Mouse (Mus musculus) forebrain, embryonic 11.5 days (tissue): ENCODE results near the gene Lypla2. TPM values are rescaled to one million over a fixed set of nuclear protein-coding genes. Genes with fewer than 3 reads are reported as not detected.

ENCODE experiments used
- ATAC-seq: fragments of 200-750 bp; cut with Nextera tagmentation; replicated peaks from 2 replicates; pipeline ENCODE4 v1.8.0; 2017; ENCODE audit warnings: moderate TSS enrichment; ENCODE audit not compliant: low FRiP score
- DNase-seq: peaks from one replicate; pipeline ENCODE4 v3.0.0-alpha.2; 2017; ENCODE audit warnings: low spot score
- H3K27ac ChIP-seq: fragments of 300-500 bp; sonication (generic); 2 replicates; pipeline ENCODE4 v1.5.1; 2014; ENCODE audit warnings: low read depth, low read length
- H3K27me3 ChIP-seq: fragments of 300-500 bp; sonication (generic); 2 replicates; pipeline ENCODE4 v1.6.1; 2014; ENCODE audit warnings: mild to moderate bottlenecking, low read length, mixed read lengths; ENCODE audit not compliant: control insufficient read depth, insufficient read depth
- H3K36me3 ChIP-seq: fragments of 300-500 bp; sonication (generic); 2 replicates; pipeline ENCODE4 v1.6.1; 2014; ENCODE audit warnings: mild to moderate bottlenecking, low read length, moderate library complexity, mixed read lengths; ENCODE audit not compliant: control insufficient read depth, insufficient read depth
- H3K4me1 ChIP-seq: fragments of 300-500 bp; sonication (generic); replicated peaks from 2 replicates; pipeline ENCODE4 v1.6.1; 2014; ENCODE audit warnings: low read length, mixed read lengths; ENCODE audit not compliant: control insufficient read depth, insufficient read depth
- H3K4me2 ChIP-seq: fragments of 300-500 bp; sonication (generic); 2 replicates; pipeline ENCODE4 v1.6.1; 2014; ENCODE audit warnings: low read depth, mild to moderate bottlenecking, low read length, moderate library complexity, mixed read lengths; ENCODE audit not compliant: severe bottlenecking
- H3K4me3 ChIP-seq: fragments of 300-500 bp; sonication (generic); 2 replicates; pipeline ENCODE4 v1.5.1; 2014; ENCODE audit warnings: low read depth, low read length
- H3K9ac ChIP-seq: fragments of 300-500 bp; sonication (generic); 2 replicates; pipeline ENCODE4 v1.6.1; 2014; ENCODE audit warnings: low read length
- H3K9me3 ChIP-seq: fragments of 300-500 bp; sonication (generic); 2 replicates; pipeline ENCODE4 v1.6.1; 2016; ENCODE audit warnings: low read length, mixed read lengths; ENCODE audit not compliant: control insufficient read depth
- WGBS: fragments of 180-500 bp; shearing (Covaris S2); extraction: QIAGEN DNeasy Blood & Tissue Kit; methylation state at CpG from one replicate; pipeline ENCODE4 v1.1.7; 2014; 5-methylcytosine and 5-hydroxymethylcytosine counted together
- polyA plus RNA-seq: library from polyadenylated mRNA; unstranded; fragments of >200 nt; fragmentation: Nextera tagmentation; extraction: Ambion mirVana; gene quantifications from 2 replicates; pipeline ENCODE4 v1.2.1, GENCODE M21; 2014

Lypla2 gene
- polyA plus RNA-seq, 1 experiment from 2014 or later, result 169 TPM

GRCm38 (mm10) chr4:135938858-135939257 lies 33.6 kb downstream of the Lypla2 start:
- no peaks in the 10 kb centered on the region for H3K9me3 ChIP-seq
- ATAC-seq, result no peak
- no peaks in the 10 kb centered on the region for H3K27me3 ChIP-seq
- no peak overlapping the region for H3K4me3 ChIP-seq
- H3K4me2 ChIP-seq, result no peak overlapping the region
- DNase-seq, result no peak
- WGBS, result 87% methylated on average over 7 of the region's 7 CpGs
- H3K27ac ChIP-seq, result no peak overlapping the region
- no peaks in the 10 kb centered on the region; the same call in 1 of the 2 replicates for H3K36me3 ChIP-seq
- 0 out of 2 replicates have a peak, but pooled peaks cover 2% of the 10 kb centered on the region for H3K4me1 ChIP-seq
- H3K9ac ChIP-seq, result no peak overlapping the region

DNA sequence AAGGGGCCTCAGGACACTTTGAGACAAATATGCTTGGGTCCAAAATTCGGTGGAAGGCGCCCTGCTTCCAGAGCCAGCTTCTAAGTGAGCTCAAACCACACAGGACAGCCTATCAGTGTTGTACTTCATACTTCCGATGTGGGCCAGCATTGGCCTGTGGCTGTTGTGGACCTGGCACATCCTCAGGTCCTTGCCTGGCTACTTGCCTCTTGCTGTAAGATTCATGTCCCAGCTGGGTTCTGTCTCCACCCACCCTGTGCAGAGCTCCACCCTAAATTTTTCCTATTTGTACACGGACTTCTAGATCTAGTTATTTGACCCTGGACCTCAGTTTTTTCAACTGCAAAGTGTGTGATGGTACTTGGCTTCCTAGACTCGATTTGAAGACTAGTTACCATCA lies 36.9 kb downstream of the Lypla2 start:
- DNase-seq, result no peak
- no peak overlapping the region for H3K27ac ChIP-seq
- 71% methylated on average over 5 of the region's 5 CpGs for WGBS
- H3K27me3 ChIP-seq, result no peaks in the 10 kb centered on the region
- H3K4me3 ChIP-seq, result no peak overlapping the region
- no peaks in the 10 kb centered on the region for H3K9me3 ChIP-seq
- 0 out of 2 replicates have a peak, but pooled peaks cover 2% of the 10 kb centered on the region for H3K4me1 ChIP-seq
- H3K36me3 ChIP-seq, result no peaks in the 10 kb centered on the region; the same call in 1 of the 2 replicates
- H3K4me2 ChIP-seq, result no peak overlapping the region
- no peak overlapping the region for H3K9ac ChIP-seq
- ATAC-seq, result no peak

GRCm38 (mm10) chr4:135934708-135935500 lies 37.5 kb downstream of the Lypla2 start:
- DNase-seq, result no peak
- ATAC-seq, result no peak
- Histone ChIP-seq H3K36me3 (no peaks in the 10 kb centered on the region; the same call in 1 of the 2 replicates), H3K9ac (no peak overlapping the region), H3K4me1 (0 out of 2 replicates have a peak, but pooled peaks cover 2% of the 10 kb centered on the region), H3K27ac (no peak overlapping the region), H3K4me3 (no peak overlapping the region), H3K9me3 (no peaks in the 10 kb centered on the region), H3K4me2 (no peak overlapping the region), H3K27me3 (no peaks in the 10 kb centered on the region)
- WGBS, result 43% methylated on average over 12 of the region's 12 CpGs

DNA sequence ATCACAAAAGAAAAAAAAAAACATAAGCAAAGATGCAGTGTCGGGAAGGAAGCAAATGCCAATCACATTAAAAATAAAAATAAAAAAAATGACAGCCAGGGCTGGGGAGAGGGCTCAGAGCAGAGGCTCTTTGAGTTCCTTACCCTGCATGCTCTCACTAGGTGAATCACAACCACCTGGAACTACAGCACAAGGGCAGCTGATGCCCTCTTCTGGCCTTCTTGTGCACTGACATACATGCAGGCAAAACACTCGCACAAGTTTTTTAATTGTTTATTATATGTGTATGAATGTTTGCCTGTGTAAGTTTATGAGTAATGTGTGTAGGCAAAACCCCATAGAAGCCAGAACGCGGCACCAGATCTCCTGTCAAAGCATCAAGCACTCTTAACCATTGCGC lies 40.6 kb downstream of the Lypla2 start:
- Histone ChIP-seq H3K4me3 (no peak overlapping the region), H3K4me2 (no peak overlapping the region), H3K27ac (no peak overlapping the region), H3K36me3 (no peaks in the 10 kb centered on the region), H3K9ac (no peak overlapping the region), H3K27me3 (no peaks in the 10 kb centered on the region), H3K9me3 (no peaks in the 10 kb centered on the region), H3K4me1 (0 out of 2 replicates have a peak, but pooled peaks cover 2% of the 10 kb centered on the region)
- no peak for ATAC-seq
- no peak for DNase-seq
- WGBS, result 65% methylated on average over 5 of the region's 5 CpGs

GRCm38 (mm10) chr4:135930239-135930638 lies 42.2 kb downstream of the Lypla2 start:
- Histone ChIP-seq H3K4me2 (no peak overlapping the region), H3K9me3 (no peaks in the 10 kb centered on the region), H3K4me3 (no peak overlapping the region), H3K27me3 (no peaks in the 10 kb centered on the region), H3K36me3 (no peaks in the 10 kb centered on the region), H3K27ac (no peak overlapping the region), H3K9ac (no peak overlapping the region), H3K4me1 (no peaks in the 10 kb centered on the region)
- WGBS, result 94% methylated on average over 8 of the region's 8 CpGs
- ATAC-seq (no peak), DNase-seq (no peak)

- Histone ChIP-seq H3K36me3 (no peaks in the 10 kb centered on the region), H3K4me1 (no peaks in the 10 kb centered on the region), H3K9ac (no peak overlapping the region), H3K9me3 (no peaks in the 10 kb centered on the region), H3K27me3 (no peaks in the 10 kb centered on the region), H3K4me3 (no peak overlapping the region), H3K4me2 (no peak overlapping the region), H3K27ac (no peak overlapping the region)
- ATAC-seq, result no peak
- 94% methylated on average over 9 of the region's 9 CpGs for WGBS
- DNase-seq, result no peak
These were observed 42.6 kb downstream of the Lypla2 start for GRCm38 (mm10) chr4:135929828-135930227.

DNA sequence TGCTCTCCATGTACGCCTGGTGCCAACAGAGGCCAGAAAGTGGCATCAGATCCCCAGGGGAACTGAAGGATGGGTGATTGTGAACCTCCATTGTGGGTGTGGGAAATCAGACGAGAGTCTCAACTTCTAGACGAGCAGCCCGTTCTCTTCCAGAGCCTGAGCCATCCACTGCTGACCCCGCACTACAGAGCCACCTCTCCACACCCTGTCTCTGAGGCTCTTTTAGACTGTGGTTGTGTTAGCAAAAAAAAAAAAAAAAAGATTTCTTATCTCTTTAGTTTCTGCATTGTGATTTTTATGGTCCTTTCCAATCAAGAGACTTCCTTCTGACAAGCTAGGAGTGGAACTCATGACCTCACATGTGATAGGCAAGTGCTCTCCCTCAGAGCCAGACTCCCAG lies 43.0 kb downstream of the Lypla2 start:
- H3K4me3 ChIP-seq, result no peak overlapping the region
- no peak overlapping the region for H3K9ac ChIP-seq
- no peak for ATAC-seq
- H3K27ac ChIP-seq, result no peak overlapping the region
- no peaks in the 10 kb centered on the region for H3K4me1 ChIP-seq
- no peak overlapping the region for H3K4me2 ChIP-seq
- H3K27me3 ChIP-seq, result no peaks in the 10 kb centered on the region
- WGBS, result 95% methylated on average over 5 of the region's 5 CpGs
- DNase-seq, result no peak
- H3K36me3 ChIP-seq, result no peaks in the 10 kb centered on the region
- no peaks in the 10 kb centered on the region for H3K9me3 ChIP-seq

DNA sequence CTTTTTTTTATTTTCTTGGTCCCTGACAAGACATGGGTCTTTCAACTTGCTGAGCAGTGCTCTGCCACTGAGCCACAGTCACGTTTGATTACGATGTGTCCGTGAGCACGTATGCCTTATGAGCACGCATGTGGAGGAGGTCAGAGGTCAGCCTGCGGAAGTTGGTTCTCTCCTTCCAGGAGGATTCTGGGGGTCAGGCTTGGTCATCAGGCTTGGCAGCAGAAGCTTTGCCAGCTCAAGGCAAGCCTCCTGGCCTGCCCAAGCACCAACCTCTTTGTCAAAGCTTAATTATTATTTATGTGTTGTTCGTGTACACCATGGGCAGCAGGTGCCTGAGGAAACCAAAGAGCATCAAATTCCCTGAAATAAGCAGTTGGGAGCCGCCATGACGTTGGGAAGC lies 44.0 kb downstream of the Lypla2 start:
- H3K9ac ChIP-seq, result no peak overlapping the region
- no peak overlapping the region for H3K4me2 ChIP-seq
- WGBS, result 90% methylated on average over 9 of the region's 9 CpGs
- no peaks in the 10 kb centered on the region for H3K4me1 ChIP-seq
- H3K27ac ChIP-seq, result no peak overlapping the region
- H3K36me3 ChIP-seq, result no peaks in the 10 kb centered on the region
- H3K9me3 ChIP-seq, result no peaks in the 10 kb centered on the region
- H3K4me3 ChIP-seq, result no peak overlapping the region
- DNase-seq (no peak), ATAC-seq (no peak)
- H3K27me3 ChIP-seq, result no peaks in the 10 kb centered on the region

- DNase-seq (no peak), ATAC-seq (no peak)
- H3K36me3 ChIP-seq, result no peaks in the 10 kb centered on the region
- peaks cover under 1% of the 10 kb centered on the region; the same call in 1 of the 2 replicates for H3K4me1 ChIP-seq
- H3K9ac ChIP-seq, result no peak overlapping the region
- H3K4me2 ChIP-seq, result no peak overlapping the region
- H3K4me3 ChIP-seq, result no peak overlapping the region
- no peak overlapping the region for H3K27ac ChIP-seq
- H3K27me3 ChIP-seq, result no peaks in the 10 kb centered on the region
- H3K9me3 ChIP-seq, result no peaks in the 10 kb centered on the region
- WGBS, result 86% methylated on average over 3 of the region's 3 CpGs
These were observed 45.6 kb downstream of the Lypla2 start for GRCm38 (mm10) chr4:135926861-135927260.
